Mouse (Mus musculus) stomach, postnatal 0 days (tissue): ENCODE results near the gene Rab11fip5.

Experiments used
- CTCF ChIP-seq: IDR thresholded peaks from 2 replicates; pipeline ENCODE4 v1.5.1; 2016; ENCODE audit warnings: antibody characterized with exemption, low read depth, mild to moderate bottlenecking, moderate library complexity
- EP300 ChIP-seq: optimal IDR thresholded peaks from 2 replicates; pipeline ENCODE3; 2016; ENCODE audit warnings: antibody characterized with exemption

DNA sequence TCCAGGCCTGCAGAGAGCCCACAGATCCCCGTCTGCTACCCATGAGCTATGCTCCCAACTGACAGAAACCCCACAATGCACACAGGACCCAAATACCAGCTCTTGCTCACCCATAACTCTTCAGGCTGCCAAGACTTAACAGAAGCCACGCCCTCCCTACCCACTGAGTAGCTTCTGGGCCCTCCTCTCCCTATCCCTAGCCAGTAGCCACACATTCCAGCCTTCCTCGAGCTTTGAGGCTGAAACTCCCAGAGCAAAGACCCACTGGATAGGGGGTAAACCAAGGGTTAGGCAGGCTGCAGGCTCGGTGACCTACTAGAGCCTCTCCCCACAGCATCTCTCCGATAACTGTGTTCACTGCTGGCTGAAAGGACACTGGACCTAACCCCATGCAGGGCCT is 5.7 kb downstream of the Rab11fip5 start:
- TF ChIP-seq CTCF (no peak), EP300 (no peak)
